Mouse (Mus musculus) MEL (cell line): ENCODE measurements around the gene Gramd1a. TPM values are rescaled to one million over a fixed set of nuclear protein-coding genes. Genes with fewer than 3 reads are reported as not detected.

Experiments
- DNase-seq: peaks from one replicate; pipeline ENCODE4 v3.0.0; 2011; ENCODE audit warnings: low read depth, low spot score
- H3K27ac ChIP-seq: 2 replicates; pipeline ENCODE4 v1.5.1; 2012; ENCODE audit warnings: low read depth, mild to moderate bottlenecking, control low read depth, low read length, moderate library complexity; ENCODE audit not compliant: control insufficient read depth
- H3K27me3 ChIP-seq, 2 experiments: fragments of 150-350 bp in 1 of 2; sonication (generic) in 1 of 2; 2 replicates each; pipeline ENCODE4 v1.6.1; 2012; ENCODE audit warnings: low read length in 2 of 2, mild to moderate bottlenecking in 2 of 2, improper control_type of control experiment in 1 of 2, moderate library complexity in 1 of 2; ENCODE audit not compliant: insufficient read depth in 2 of 2, control insufficient read depth in 1 of 2
- H3K36me3 ChIP-seq, 2 experiments: 2 replicates each; pipeline ENCODE4 v1.6.1; 2012 to 2014; ENCODE audit warnings: low read length in 2 of 2, improper control_type of control experiment in 1 of 2, inconsistent platforms in 1 of 2, mild to moderate bottlenecking in 1 of 2; ENCODE audit not compliant: insufficient read depth in 2 of 2, control insufficient read depth in 1 of 2
- H3K4me1 ChIP-seq, 2 experiments: fragments of 150-350 bp in 1 of 2; sonication (generic) in 1 of 2; 2 replicates each; pipeline ENCODE4 v1.6.1; 2012; ENCODE audit warnings: low read length in 2 of 2, improper control_type of control experiment in 1 of 2, mild to moderate bottlenecking in 1 of 2; ENCODE audit not compliant: insufficient read depth in 2 of 2, control insufficient read depth in 1 of 2
- H3K4me3 ChIP-seq, 2 experiments: fragments of 150-350 bp in 1 of 2; sonication (generic) in 1 of 2; 2 replicates each; pipeline ENCODE4 v1.5.1; 2012; ENCODE audit warnings: low read depth in 2 of 2, low read length in 2 of 2, mild to moderate bottlenecking in 2 of 2, moderate library complexity in 2 of 2, control low read depth in 1 of 2, improper control_type of control experiment in 1 of 2; ENCODE audit not compliant: control insufficient read depth in 1 of 2, insufficient read depth in 1 of 2
- H3K79me2 ChIP-seq: 2 replicates; pipeline ENCODE4 v1.6.1; 2012; ENCODE audit warnings: mild to moderate bottlenecking, low read length, moderate library complexity; ENCODE audit not compliant: control insufficient read depth, poor library complexity, insufficient read depth
- H3K9ac ChIP-seq: 2 replicates; pipeline ENCODE4 v1.6.1; 2012; ENCODE audit warnings: low read depth, mild to moderate bottlenecking, control low read depth, low read length, moderate library complexity; ENCODE audit not compliant: control insufficient read depth, poor library complexity, severe bottlenecking
- H3K9me3 ChIP-seq: fragments of 150-350 bp; sonication (generic); replicated peaks from 2 replicates; pipeline ENCODE4 v1.6.1; 2012; ENCODE audit warnings: mild to moderate bottlenecking, low read length, improper control_type of control experiment, moderate library complexity; ENCODE audit not compliant: insufficient read depth
- CHD2 ChIP-seq: IDR thresholded peaks from 2 replicates; pipeline ENCODE4 v1.6.1; 2011; ENCODE audit warnings: low read length, improper control_type of control experiment
- CTCF ChIP-seq, 3 experiments: IDR thresholded peaks in 2 of 3; conservative IDR thresholded peaks in 1 of 3; 2 replicates each; pipeline ENCODE4 v1.5.1; 2011 to 2012; ENCODE audit warnings: low read length in 3 of 3, low read depth in 2 of 3, mild to moderate bottlenecking in 2 of 3, improper control_type of control experiment in 1 of 3, inconsistent platforms in 1 of 3, mixed read lengths in 1 of 3, moderate library complexity in 1 of 3; ENCODE audit not compliant: control insufficient read depth in 1 of 3, insufficient read depth in 1 of 3, poor library complexity in 1 of 3, severe bottlenecking in 1 of 3
- E2F4 ChIP-seq: IDR thresholded peaks from 2 replicates; pipeline ENCODE4 v1.6.1; 2011; ENCODE audit warnings: low read depth, low read length, improper control_type of control experiment, borderline replicate concordance
- KAT2A ChIP-seq: conservative IDR thresholded peaks from 2 replicates; pipeline ENCODE4 v1.6.1; 2012; ENCODE audit warnings: low read depth, low read length, improper control_type of control experiment, inconsistent platforms
- MEF2A ChIP-seq: IDR thresholded peaks from 2 replicates; pipeline ENCODE4 v1.6.1; 2014; ENCODE audit warnings: low read depth, mild to moderate bottlenecking, inconsistent platforms, low read length, improper control_type of control experiment; ENCODE audit not compliant: poor library complexity, insufficient replicate concordance, severe bottlenecking; ENCODE audit errors: extremely low read depth
- MYB ChIP-seq: IDR thresholded peaks from 2 replicates; pipeline ENCODE4 v1.6.1; 2011; ENCODE audit warnings: mild to moderate bottlenecking, low read depth, low read length, improper control_type of control experiment
- MYC ChIP-seq: IDR thresholded peaks from 2 replicates; pipeline ENCODE4 v1.6.1; 2011; ENCODE audit warnings: low read depth, mild to moderate bottlenecking, low read length, improper control_type of control experiment, moderate library complexity
- POLR2A ChIP-seq, 2 experiments: IDR thresholded peaks; 2 replicates each; pipeline ENCODE4 v1.6.1; 2011 to 2012; ENCODE audit warnings: low read length in 2 of 2, mild to moderate bottlenecking in 2 of 2, control low read depth in 1 of 2, improper control_type of control experiment in 1 of 2, low read depth in 1 of 2, moderate library complexity in 1 of 2; ENCODE audit not compliant: control insufficient read depth in 1 of 2, insufficient read depth in 1 of 2, poor library complexity in 1 of 2
- POLR2AphosphoS5 ChIP-seq: IDR thresholded peaks from 2 replicates; pipeline ENCODE4 v1.6.1; 2012; ENCODE audit warnings: low read depth, borderline replicate concordance, mild to moderate bottlenecking, inconsistent platforms, low read length, moderate library complexity, mixed read lengths
- RAD21 ChIP-seq: IDR thresholded peaks from 2 replicates; pipeline ENCODE4 v1.6.1; 2011; ENCODE audit warnings: mild to moderate bottlenecking, low read depth, low read length, improper control_type of control experiment
- RCOR1 ChIP-seq: IDR thresholded peaks from 2 replicates; pipeline ENCODE4 v1.6.1; 2012; ENCODE audit warnings: low read depth, mild to moderate bottlenecking, inconsistent platforms, low read length, improper control_type of control experiment
- SMC3 ChIP-seq: IDR thresholded peaks from 2 replicates; pipeline ENCODE4 v1.6.1; 2011; ENCODE audit warnings: low read depth, low read length, improper control_type of control experiment
- TAL1 ChIP-seq: IDR thresholded peaks from 2 replicates; pipeline ENCODE4 v1.6.1; 2012; ENCODE audit warnings: mild to moderate bottlenecking, inconsistent platforms, low read length, moderate library complexity, mixed read lengths
- TBP ChIP-seq: IDR thresholded peaks from 2 replicates; pipeline ENCODE4 v1.8.0; 2011; ENCODE audit warnings: low read depth, low read length, improper control_type of control experiment
- USF1 ChIP-seq: IDR thresholded peaks from 2 replicates; pipeline ENCODE4 v1.6.1; 2014; ENCODE audit warnings: low read depth, mild to moderate bottlenecking, inconsistent platforms, low read length, improper control_type of control experiment, moderate library complexity
- USF2 ChIP-seq, 2 experiments: IDR thresholded peaks; 2 replicates each; pipeline ENCODE4 v1.6.1; 2011 to 2012; ENCODE audit warnings: improper control_type of control experiment in 2 of 2, low read length in 2 of 2, borderline replicate concordance in 1 of 2, inconsistent platforms in 1 of 2, low read depth in 1 of 2, mild to moderate bottlenecking in 1 of 2; ENCODE audit not compliant: insufficient read depth in 1 of 2
- ZC3H11A ChIP-seq: IDR thresholded peaks from 2 replicates; pipeline ENCODE4 v1.6.1; 2012; ENCODE audit warnings: low read depth, mild to moderate bottlenecking, inconsistent platforms, low read length, improper control_type of control experiment
- ZNF384 ChIP-seq: IDR thresholded peaks from 2 replicates; pipeline ENCODE4 v1.6.1; 2012; ENCODE audit warnings: low read depth, mild to moderate bottlenecking, inconsistent platforms, low read length, improper control_type of control experiment
- polyA plus RNA-seq, 2 experiments: library from polyadenylated mRNA; stranded (reverse) in 1 of 2; unstranded in 1 of 2; fragments of >175 nt in 1 of 2; fragments of >200 nt in 1 of 2; gene quantifications; 2 replicates each; pipeline versions ENCODE4 v1.2.1 to v1.2.4; 2012; ENCODE audit warnings: low replicate concordance in 2 of 2, low read depth in 1 of 2; ENCODE audit not compliant: insufficient read length in 2 of 2, insufficient read depth in 1 of 2, missing spikeins in 1 of 2
- total RNA-seq: library from RNA; depleted of rRNA; stranded (reverse); fragments of 300-350 nt; gene quantifications from 2 replicates; pipeline ENCODE4 v1.2.3, GENCODE M21; 2012

Gene Gramd1a
- total and polyA plus RNA-seq, 3 experiments, result 21.8 to 65.7 TPM; not detected in 1

GRCm38 (mm10) chr7:31084140-31084539, 71.6 kb downstream of the Gramd1a start:
- H3K27ac ChIP-seq, result no peak overlapping the region

DNA sequence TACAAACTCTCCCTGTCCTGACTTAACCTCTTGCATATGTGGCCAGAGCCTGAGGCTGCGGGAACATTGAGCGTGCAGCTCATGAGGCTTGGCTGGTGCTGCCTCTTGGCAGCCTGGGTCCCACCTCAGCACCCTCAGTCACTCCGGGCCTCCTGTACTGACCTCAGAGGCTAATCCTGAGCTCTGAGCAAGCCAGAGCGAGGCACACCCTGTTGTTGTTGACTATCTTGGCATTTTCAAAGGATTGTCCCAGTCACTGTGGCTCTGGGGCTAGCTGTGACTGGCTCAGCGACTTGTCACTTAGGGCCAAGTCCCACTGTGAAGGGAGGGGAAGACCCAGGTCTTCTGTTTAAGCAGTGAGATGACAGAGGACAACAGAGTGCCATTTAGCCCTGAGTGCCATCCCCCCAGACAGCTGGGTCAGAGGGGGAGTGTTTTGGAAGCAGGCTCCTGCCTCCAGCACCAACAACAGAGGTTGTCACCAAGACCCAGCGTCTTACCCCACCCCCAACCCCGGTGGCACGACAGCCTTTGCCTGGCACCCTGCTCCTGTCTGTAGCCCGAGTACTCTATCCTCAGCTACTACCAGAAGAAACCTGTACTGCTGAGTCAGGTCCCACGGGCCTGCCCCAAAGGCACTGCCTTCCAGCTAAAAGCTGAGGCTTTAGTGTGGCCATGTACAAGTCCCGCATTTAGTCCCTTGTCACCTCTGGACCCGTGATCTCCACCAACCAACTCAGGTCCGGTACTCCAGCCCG, 72.7 kb downstream of the Gramd1a start:
- H3K9ac ChIP-seq, result no peak overlapping the region
- H3K36me3 ChIP-seq, result no peaks in the 10 kb centered on the region
- H3K79me2 ChIP-seq, result no peaks in the 10 kb centered on the region
- H3K4me3 ChIP-seq, result no peak overlapping the region
- H3K9me3 ChIP-seq, result no peaks in the 10 kb centered on the region
- no peak for DNase-seq
- peaks cover 3 to 11% of the 10 kb centered on the region in 2 experiments for H3K27me3 ChIP-seq
- TF ChIP-seq E2F4, result no peak
- H3K27ac ChIP-seq, result no peak overlapping the region
- no peaks in the 10 kb centered on the region for H3K4me1 ChIP-seq

More at GRCm38 (mm10) chr7:31084140-31084539, 71.6 kb downstream of the Gramd1a start:
- Histone ChIP-seq H3K9me3 (no peaks in the 10 kb centered on the region), H3K79me2 (no peaks in the 10 kb centered on the region), H3K27me3 (peaks cover 3 to 11% of the 10 kb centered on the region in 2 experiments), H3K4me1 (no peaks in the 10 kb centered on the region), H3K4me3 (no peak overlapping the region), H3K36me3 (no peaks in the 10 kb centered on the region), H3K9ac (no peak overlapping the region)
- no peak for DNase-seq
- TF ChIP-seq USF2 (IDR thresholded peaks at IDR 0.05; ENCODE audit: borderline replicate concordance in 1 of 2, insufficient read depth in 1 of 2, low read depth in 1 of 2, low read length in 2 of 2) (no peak), KAT2A (no peak), CTCF (IDR thresholded peaks at IDR 0.05 in 2 of 3, conservative IDR thresholded peaks at IDR 0.05 in 1 of 3; ENCODE audit: control insufficient read depth in 1 of 3, insufficient read depth in 1 of 3, low read depth in 2 of 3, low read length in 3 of 3, poor library complexity in 1 of 3, severe bottlenecking in 1 of 3) (no peak), E2F4 (no peak), MYB (no peak), MYC (no peak), USF1 (no peak), CHD2 (no peak), MEF2A (no peak)

- H3K9ac ChIP-seq, result no peak overlapping the region
- TF ChIP-seq ZC3H11A, result no peak
- no peak for TF ChIP-seq TBP
- no peak for TF ChIP-seq POLR2A (IDR thresholded peaks at IDR 0.05; ENCODE audit: control insufficient read depth in 1 of 2, insufficient read depth in 1 of 2, low read depth in 1 of 2, low read length in 2 of 2, poor library complexity in 1 of 2)
- no peak for TF ChIP-seq USF1
- TF ChIP-seq TAL1, result no peak
- TF ChIP-seq POLR2AphosphoS5, result no peak
- no peak for TF ChIP-seq USF2 (IDR thresholded peaks at IDR 0.05; ENCODE audit: borderline replicate concordance in 1 of 2, insufficient read depth in 1 of 2, low read depth in 1 of 2, low read length in 2 of 2)
- TF ChIP-seq SMC3, result no peak
- TF ChIP-seq RAD21, result no peak
- TF ChIP-seq ZNF384, result no peak
- TF ChIP-seq RCOR1, result no peak
- TF ChIP-seq, all 39 proteins: peak for 0
- DNase-seq, result no peak
Measured at GRCm38 (mm10) chr7:31082106-31082505, 73.6 kb downstream of the Gramd1a start.

More at GRCm38 (mm10) chr7:31082106-31082505, 73.6 kb downstream of the Gramd1a start:
- no peaks in the 10 kb centered on the region for H3K4me1 ChIP-seq
- H3K27me3 ChIP-seq, result peaks cover 3 to 11% of the 10 kb centered on the region in 2 experiments
- no peaks in the 10 kb centered on the region for H3K9me3 ChIP-seq
- H3K27ac ChIP-seq, result no peak overlapping the region
- no peak overlapping the region for H3K4me3 ChIP-seq
- no peaks in the 10 kb centered on the region for H3K36me3 ChIP-seq
- H3K79me2 ChIP-seq, result no peaks in the 10 kb centered on the region
